Mouse (Mus musculus): ENCODE results near the gene Ltbp1. TPM values are rescaled to one million over a fixed set of nuclear protein-coding genes. Genes with fewer than 3 reads are reported as not detected.

Gene Ltbp1
- polyA plus RNA-seq, 1 experiment from 2014 or later: 53.9 TPM

GRCm38 (mm10) chr17:75238655-75239054 lies 233.3 kb downstream of the Ltbp1 start:
- ATAC-seq (ENCODE audit: low read depth): no peak
- Histone ChIP-seq H3K36me3 (ENCODE audit: control insufficient read depth, insufficient read depth, low read length) (no peaks in the 10 kb centered on the region), H3K9ac (ENCODE audit: low read depth, low read length) (no peak overlapping the region), H3K27me3 (replicated peaks; ENCODE audit: control insufficient read depth, insufficient read depth, low read length) (no peaks in the 10 kb centered on the region), H3K4me1 (ENCODE audit: control insufficient read depth, insufficient read depth, low read length) (peaks cover 7% of the 10 kb centered on the region; the same call in 1 of the 2 replicates), H3K4me2 (ENCODE audit: low read depth, low read length) (no peak overlapping the region), H3K9me3 (ENCODE audit: control insufficient read depth, low read length) (no peaks in the 10 kb centered on the region), H3K4me3 (ENCODE audit: low read depth, low read length) (no peak overlapping the region), H3K27ac (replicated peaks; ENCODE audit: low read depth, low read length) (no peak overlapping the region)
- no peak for DNase-seq (ENCODE audit: low spot score)
- WGBS: 85% methylated on average over 2 of the region's 2 CpGs

GRCm38 (mm10) chr17:75239545-75239944 lies 234.2 kb downstream of the Ltbp1 start:
- H3K4me2 ChIP-seq (ENCODE audit: low read depth, low read length): no peak overlapping the region
- no peak overlapping the region for H3K9ac ChIP-seq (ENCODE audit: low read depth, low read length)
- no peaks in the 10 kb centered on the region for H3K9me3 ChIP-seq (ENCODE audit: control insufficient read depth, low read length)
- no peaks in the 10 kb centered on the region for H3K36me3 ChIP-seq (ENCODE audit: control insufficient read depth, insufficient read depth, low read length)
- peaks cover 7% of the 10 kb centered on the region; the same call in 1 of the 2 replicates for H3K4me1 ChIP-seq (ENCODE audit: control insufficient read depth, insufficient read depth, low read length)
- peak; percentile 26 for DNase-seq (ENCODE audit: low spot score)
- no peak overlapping the region for H3K4me3 ChIP-seq (ENCODE audit: low read depth, low read length)
- 44% methylated on average over 3 of the region's 3 CpGs for WGBS
- no peak overlapping the region for H3K27ac ChIP-seq (replicated peaks; ENCODE audit: low read depth, low read length)
- H3K27me3 ChIP-seq (replicated peaks; ENCODE audit: control insufficient read depth, insufficient read depth, low read length): no peaks in the 10 kb centered on the region
- ATAC-seq (ENCODE audit: low read depth): no peak

- no peaks in the 10 kb centered on the region for H3K9me3 ChIP-seq (ENCODE audit: control insufficient read depth, low read length)
Observed at GRCm38 (mm10) chr17:75242086-75242485, 236.7 kb downstream of the Ltbp1 start.

GRCm38 (mm10) chr17:75243221-75243620 lies 237.9 kb downstream of the Ltbp1 start:
- Histone ChIP-seq H3K9me3 (ENCODE audit: control insufficient read depth, low read length) (no peaks in the 10 kb centered on the region), H3K27ac (replicated peaks; ENCODE audit: low read depth, low read length) (no peak overlapping the region), H3K36me3 (ENCODE audit: control insufficient read depth, insufficient read depth, low read length) (no peaks in the 10 kb centered on the region), H3K27me3 (replicated peaks; ENCODE audit: control insufficient read depth, insufficient read depth, low read length) (no peaks in the 10 kb centered on the region), H3K4me1 (ENCODE audit: control insufficient read depth, insufficient read depth, low read length) (no peaks in the 10 kb centered on the region), H3K4me3 (ENCODE audit: low read depth, low read length) (no peak overlapping the region), H3K9ac (ENCODE audit: low read depth, low read length) (no peak overlapping the region), H3K4me2 (ENCODE audit: low read depth, low read length) (no peak overlapping the region)
- 74% methylated on average over 1 of the region's 1 CpGs for WGBS
- DNase-seq (ENCODE audit: low spot score) (no peak), ATAC-seq (ENCODE audit: low read depth) (no peak)

More at GRCm38 (mm10) chr17:75242086-75242485, 236.7 kb downstream of the Ltbp1 start:
- no peak overlapping the region for H3K27ac ChIP-seq (replicated peaks; ENCODE audit: low read depth, low read length)
- no peak overlapping the region for H3K4me2 ChIP-seq (ENCODE audit: low read depth, low read length)
- no peaks in the 10 kb centered on the region for H3K4me1 ChIP-seq (ENCODE audit: control insufficient read depth, insufficient read depth, low read length)
- no peaks in the 10 kb centered on the region for H3K36me3 ChIP-seq (ENCODE audit: control insufficient read depth, insufficient read depth, low read length)
- H3K9ac ChIP-seq (ENCODE audit: low read depth, low read length): no peak overlapping the region
- no peak for ATAC-seq (ENCODE audit: low read depth)
- no peak for DNase-seq (ENCODE audit: low spot score)
- WGBS: 88% methylated on average over 1 of the region's 1 CpGs
- no peak overlapping the region for H3K4me3 ChIP-seq (ENCODE audit: low read depth, low read length)
- H3K27me3 ChIP-seq (replicated peaks; ENCODE audit: control insufficient read depth, insufficient read depth, low read length): no peaks in the 10 kb centered on the region

- 89% methylated on average over 3 of the region's 3 CpGs for WGBS
- DNase-seq (ENCODE audit: low spot score): no peak
- no peak for ATAC-seq (ENCODE audit: low read depth)
- Histone ChIP-seq H3K4me3 (ENCODE audit: low read depth, low read length) (no peak overlapping the region), H3K36me3 (ENCODE audit: control insufficient read depth, insufficient read depth, low read length) (no peaks in the 10 kb centered on the region), H3K9ac (ENCODE audit: low read depth, low read length) (no peak overlapping the region), H3K27me3 (replicated peaks; ENCODE audit: control insufficient read depth, insufficient read depth, low read length) (no peaks in the 10 kb centered on the region), H3K9me3 (ENCODE audit: control insufficient read depth, low read length) (no peaks in the 10 kb centered on the region), H3K4me2 (ENCODE audit: low read depth, low read length) (no peak overlapping the region), H3K4me1 (ENCODE audit: control insufficient read depth, insufficient read depth, low read length) (no peaks in the 10 kb centered on the region), H3K27ac (replicated peaks; ENCODE audit: low read depth, low read length) (no peak overlapping the region)
Observed at GRCm38 (mm10) chr17:75244148-75244547, 238.8 kb downstream of the Ltbp1 start.

- Histone ChIP-seq H3K27me3 (replicated peaks; ENCODE audit: control insufficient read depth, insufficient read depth, low read length) (no peaks in the 10 kb centered on the region), H3K9me3 (ENCODE audit: control insufficient read depth, low read length) (no peaks in the 10 kb centered on the region), H3K4me1 (ENCODE audit: control insufficient read depth, insufficient read depth, low read length) (no peaks in the 10 kb centered on the region), H3K36me3 (ENCODE audit: control insufficient read depth, insufficient read depth, low read length) (no peaks in the 10 kb centered on the region), H3K4me2 (ENCODE audit: low read depth, low read length) (no peak overlapping the region), H3K9ac (ENCODE audit: low read depth, low read length) (no peak overlapping the region), H3K27ac (replicated peaks; ENCODE audit: low read depth, low read length) (no peak overlapping the region), H3K4me3 (ENCODE audit: low read depth, low read length) (no peak overlapping the region)
- ATAC-seq (ENCODE audit: low read depth): no peak
- WGBS: 88% methylated on average over 7 of the region's 7 CpGs
- no peak for DNase-seq (ENCODE audit: low spot score)
Observed at GRCm38 (mm10) chr17:75245085-75245484, 239.7 kb downstream of the Ltbp1 start.

GRCm38 (mm10) chr17:75248632-75249031 lies 243.3 kb downstream of the Ltbp1 start:
- Histone ChIP-seq H3K4me1 (ENCODE audit: control insufficient read depth, insufficient read depth, low read length) (no peaks in the 10 kb centered on the region), H3K27me3 (replicated peaks; ENCODE audit: control insufficient read depth, insufficient read depth, low read length) (no peaks in the 10 kb centered on the region), H3K4me2 (ENCODE audit: low read depth, low read length) (no peak overlapping the region), H3K27ac (replicated peaks; ENCODE audit: low read depth, low read length) (no peak overlapping the region), H3K9me3 (ENCODE audit: control insufficient read depth, low read length) (no peaks in the 10 kb centered on the region), H3K9ac (ENCODE audit: low read depth, low read length) (no peak overlapping the region), H3K36me3 (ENCODE audit: control insufficient read depth, insufficient read depth, low read length) (0 out of 2 replicates have a peak, but pooled peaks cover 9% of the 10 kb centered on the region), H3K4me3 (ENCODE audit: low read depth, low read length) (no peak overlapping the region)
- 62% methylated on average over 10 of the region's 10 CpGs for WGBS
- DNase-seq (ENCODE audit: low spot score) (no peak), ATAC-seq (ENCODE audit: low read depth) (no peak)

- no peak for ATAC-seq (ENCODE audit: low read depth)
- 70% methylated on average over 6 of the region's 6 CpGs for WGBS
Observed at GRCm38 (mm10) chr17:75250571-75250970, 245.2 kb downstream of the Ltbp1 start.

GRCm38 (mm10) chr17:75251094-75251493 lies 245.7 kb downstream of the Ltbp1 start:
- Histone ChIP-seq H3K9ac (ENCODE audit: low read depth, low read length) (no peak overlapping the region), H3K4me2 (ENCODE audit: low read depth, low read length) (no peak overlapping the region), H3K27me3 (replicated peaks; ENCODE audit: control insufficient read depth, insufficient read depth, low read length) (no peaks in the 10 kb centered on the region), H3K27ac (replicated peaks; ENCODE audit: low read depth, low read length) (no peak overlapping the region), H3K9me3 (ENCODE audit: control insufficient read depth, low read length) (no peaks in the 10 kb centered on the region), H3K36me3 (ENCODE audit: control insufficient read depth, insufficient read depth, low read length) (0 out of 2 replicates have a peak, but pooled peaks cover 9% of the 10 kb centered on the region), H3K4me3 (ENCODE audit: low read depth, low read length) (no peak overlapping the region), H3K4me1 (ENCODE audit: control insufficient read depth, insufficient read depth, low read length) (peaks cover 4% of the 10 kb centered on the region; the same call in 1 of the 2 replicates)
- DNase-seq (ENCODE audit: low spot score) (no peak), ATAC-seq (ENCODE audit: low read depth) (no peak)
- 83% methylated on average over 6 of the region's 6 CpGs for WGBS

More at GRCm38 (mm10) chr17:75250571-75250970, 245.2 kb downstream of the Ltbp1 start:
- H3K27me3 ChIP-seq (replicated peaks; ENCODE audit: control insufficient read depth, insufficient read depth, low read length): no peaks in the 10 kb centered on the region
- no peak overlapping the region for H3K4me3 ChIP-seq (ENCODE audit: low read depth, low read length)
- H3K36me3 ChIP-seq (ENCODE audit: control insufficient read depth, insufficient read depth, low read length): 0 out of 2 replicates have a peak, but pooled peaks cover 9% of the 10 kb centered on the region
- H3K27ac ChIP-seq (replicated peaks; ENCODE audit: low read depth, low read length): no peak overlapping the region
- DNase-seq (ENCODE audit: low spot score): no peak
- H3K9ac ChIP-seq (ENCODE audit: low read depth, low read length): no peak overlapping the region
- H3K4me1 ChIP-seq (ENCODE audit: control insufficient read depth, insufficient read depth, low read length): peaks cover 4% of the 10 kb centered on the region; the same call in 1 of the 2 replicates
- no peaks in the 10 kb centered on the region for H3K9me3 ChIP-seq (ENCODE audit: control insufficient read depth, low read length)
- H3K4me2 ChIP-seq (ENCODE audit: low read depth, low read length): no peak overlapping the region

Measured in embryonic facial prominence, embryonic 14.5 days (tissue).